ENCODE assay signal across 12 mouse cellular contexts in the genomic region with DNA sequence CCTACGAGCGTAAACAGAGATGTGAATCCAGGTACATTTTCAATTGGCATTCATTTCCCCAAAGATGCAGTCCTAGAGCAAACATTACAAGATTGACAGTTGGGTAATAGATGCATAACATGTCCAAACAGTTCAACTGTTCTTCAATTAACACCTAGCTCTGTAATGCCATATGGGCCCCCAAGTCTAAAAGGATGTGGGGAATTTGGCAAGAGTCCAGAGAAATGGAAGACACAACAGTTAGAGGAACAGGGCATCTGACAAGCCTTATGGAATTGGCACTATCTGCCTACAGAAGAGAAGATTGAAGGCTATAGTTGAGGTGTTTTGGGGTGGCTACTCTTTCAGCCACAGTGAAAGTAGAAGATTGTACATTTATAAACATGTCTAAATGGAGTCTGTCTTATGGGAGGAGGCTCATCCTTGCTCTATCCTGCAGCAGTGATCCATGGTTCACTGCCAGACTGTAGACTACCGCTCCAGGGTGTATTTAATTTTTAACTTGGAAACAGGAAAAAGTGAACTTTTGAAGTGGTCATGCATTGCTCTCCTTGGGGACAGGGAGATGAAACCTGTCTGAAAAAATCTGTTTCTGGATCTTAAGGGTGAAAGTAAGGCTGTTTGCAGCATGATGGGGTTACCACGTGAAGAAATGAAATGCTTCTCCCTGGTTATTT.
"Had no signal": no experiment of that assay in that cellular context is flagged by ENCODE, and none has a peak within 500 bp of the region (broad histone marks: within the 10 kb centered on the region; RNA-seq: fewer than 3 reads in every experiment).

No protein-coding gene starts in this region.

- DNase-seq: liver; lung, adult 2 months; lung, postnatal 36 days; right cerebral cortex, adult 18-20 months; thymus, adult 18-20 months; thymus, postnatal 14 days had no signal

- H3K27ac ChIP-seq: layer of hippocampus, adult 2 months; limb, embryonic 12.5 days; liver, embryonic 15.5 days; midbrain, embryonic 13.5 days had no signal

- H3K27me3 ChIP-seq: liver, embryonic 15.5 days; midbrain, embryonic 13.5 days had no signal

- H3K4me3 ChIP-seq: layer of hippocampus, adult 2 months; limb, embryonic 12.5 days; liver, embryonic 15.5 days; midbrain, embryonic 13.5 days had no signal

- H3K4me2 ChIP-seq: limb, embryonic 12.5 days; liver, embryonic 15.5 days; midbrain, embryonic 13.5 days had no signal

- H3K9me3 ChIP-seq: limb, embryonic 12.5 days; liver, embryonic 15.5 days; midbrain, embryonic 13.5 days had no signal

- ATAC-seq: intestine, postnatal 0 days; lung, postnatal 0 days; midbrain, embryonic 13.5 days had no signal

- H3K9ac ChIP-seq: limb, embryonic 12.5 days; liver, embryonic 15.5 days; midbrain, embryonic 13.5 days had no signal

- H3K36me3 ChIP-seq: limb, embryonic 12.5 days; liver, embryonic 15.5 days; midbrain, embryonic 13.5 days had no signal

- H3K4me1 ChIP-seq: liver, embryonic 15.5 days had no signal
